Mouse (Mus musculus) embryo, embryonic 9.5 days (tissue): ENCODE data around the gene Ryr2.
"Not testable (repeated sequence)": the region's sequence is repeated elsewhere in the genome, so short reads cannot be mapped to it uniquely, and the experiment has no call there.

Source experiments
- DNase-seq: peaks from one replicate; pipeline ENCODE4 v3.0.0-alpha.2; 2017; ENCODE audit errors: extremely low spot score

Gene Ryr2

DNA sequence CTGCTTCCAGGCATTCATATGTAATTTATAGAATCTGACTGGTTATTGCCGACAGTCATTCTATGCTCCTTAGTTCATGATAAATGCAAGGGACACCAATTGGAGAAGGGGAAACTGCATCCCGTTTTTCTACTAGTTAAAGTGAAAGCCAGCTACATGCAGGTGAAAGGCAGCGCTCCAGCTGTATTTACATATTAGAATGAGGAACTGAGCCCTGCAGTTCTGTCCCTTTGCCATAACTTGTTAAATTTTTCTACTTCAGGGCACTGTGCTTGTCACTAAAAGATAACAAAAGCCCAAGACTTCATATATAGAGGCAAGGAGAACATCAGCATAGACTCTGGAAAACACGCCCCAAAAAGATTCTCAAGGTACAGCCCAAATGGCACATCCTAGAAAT, 165.0 kb downstream of the Ryr2 start:
- DNase-seq: no peak

DNA sequence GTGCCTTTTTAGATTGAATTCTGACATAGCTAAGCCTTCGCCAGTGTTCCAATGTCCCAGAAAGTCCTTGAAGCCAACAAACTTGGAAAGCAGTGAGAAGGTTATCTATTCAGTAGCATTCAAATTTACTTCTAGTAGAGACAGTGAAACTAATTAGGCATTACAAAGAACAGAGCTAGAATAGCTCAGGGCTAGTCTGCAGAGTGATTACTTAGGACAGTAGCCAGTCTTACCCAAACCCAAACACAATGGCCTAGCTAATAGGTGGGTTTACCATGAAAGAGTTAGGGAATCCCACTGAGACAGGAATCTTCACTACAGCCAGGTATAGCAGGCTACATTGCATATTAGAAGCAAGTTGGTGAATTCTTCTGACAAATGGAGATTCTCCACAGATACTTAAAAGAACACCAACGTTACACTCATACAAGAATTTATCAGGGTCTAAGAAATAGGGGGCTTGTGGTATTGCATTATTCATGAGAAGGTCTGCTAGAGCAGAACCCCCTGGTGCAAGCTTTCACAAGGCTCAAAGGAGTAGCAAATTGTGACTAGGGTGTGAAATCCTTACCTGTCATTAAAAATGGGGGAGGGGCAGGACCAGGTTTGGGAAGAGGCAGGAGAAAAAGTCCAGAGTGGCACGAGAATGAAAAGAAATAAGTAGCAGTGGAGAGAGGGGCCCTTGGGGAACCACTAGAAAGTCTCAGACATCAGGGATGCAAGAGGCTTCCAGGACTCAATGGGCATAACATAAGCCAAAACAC, 172.3 kb downstream of the Ryr2 start:
- not testable (repeated sequence) for DNase-seq

DNA sequence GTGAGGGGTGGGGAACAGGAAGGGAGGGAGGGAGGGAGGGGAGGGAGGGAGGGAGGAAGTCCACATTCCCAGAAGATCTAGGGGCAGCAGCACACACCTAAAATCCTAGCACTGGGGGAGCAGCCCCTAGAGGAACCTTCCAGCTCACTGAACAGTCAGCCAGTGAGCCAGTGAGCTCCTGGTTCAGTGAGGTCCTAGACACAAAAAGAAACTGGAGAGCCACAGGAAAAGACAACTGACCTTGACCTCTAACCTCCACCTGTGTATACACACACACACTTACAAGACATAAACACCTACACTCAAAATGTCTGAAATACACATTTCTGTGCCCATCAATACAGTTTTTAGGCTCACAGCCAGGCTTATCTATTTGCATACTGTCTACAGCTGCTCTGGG, 173.4 kb downstream of the Ryr2 start:
- DNase-seq: no peak

DNA sequence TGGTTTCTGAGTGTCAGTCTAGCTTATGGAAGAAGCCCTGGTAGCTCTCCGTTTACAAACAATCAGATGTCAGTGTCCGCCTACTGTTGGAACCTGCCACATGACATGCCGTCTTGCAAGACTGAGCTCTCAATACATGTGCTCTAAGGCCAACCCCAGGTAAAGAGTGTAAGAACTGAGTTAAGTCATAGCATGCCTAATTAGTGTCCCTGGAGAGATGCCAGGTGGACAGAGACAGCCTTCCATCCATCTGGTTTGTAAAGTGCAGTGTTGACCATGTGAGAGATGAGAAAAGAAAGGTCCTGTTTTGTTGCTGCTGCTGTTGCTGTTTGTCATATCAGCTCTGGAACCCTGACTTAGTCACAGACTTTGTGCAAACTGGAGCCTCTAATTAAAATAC, 178.0 kb downstream of the Ryr2 start:
- DNase-seq: no peak

DNA sequence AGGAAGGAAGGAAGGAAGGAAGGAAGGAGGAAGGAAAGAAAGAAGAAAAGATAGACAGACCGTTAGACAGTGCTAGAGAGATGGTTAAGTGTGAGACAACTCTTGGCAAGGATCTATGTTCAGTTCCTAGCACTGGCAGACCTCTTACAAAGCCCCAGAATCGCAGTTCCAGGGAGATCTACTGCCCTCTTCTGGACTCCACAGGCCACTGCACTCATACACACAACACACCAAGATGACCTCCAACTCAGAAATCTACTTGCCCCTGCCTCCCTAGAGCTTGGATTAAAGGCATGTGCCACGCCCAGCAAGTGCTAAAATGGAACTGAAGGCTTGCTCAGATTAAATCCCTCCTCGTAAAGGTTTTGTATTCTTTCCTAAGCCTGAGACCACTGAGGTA, 179.0 kb downstream of the Ryr2 start:
- no peak for DNase-seq

DNA sequence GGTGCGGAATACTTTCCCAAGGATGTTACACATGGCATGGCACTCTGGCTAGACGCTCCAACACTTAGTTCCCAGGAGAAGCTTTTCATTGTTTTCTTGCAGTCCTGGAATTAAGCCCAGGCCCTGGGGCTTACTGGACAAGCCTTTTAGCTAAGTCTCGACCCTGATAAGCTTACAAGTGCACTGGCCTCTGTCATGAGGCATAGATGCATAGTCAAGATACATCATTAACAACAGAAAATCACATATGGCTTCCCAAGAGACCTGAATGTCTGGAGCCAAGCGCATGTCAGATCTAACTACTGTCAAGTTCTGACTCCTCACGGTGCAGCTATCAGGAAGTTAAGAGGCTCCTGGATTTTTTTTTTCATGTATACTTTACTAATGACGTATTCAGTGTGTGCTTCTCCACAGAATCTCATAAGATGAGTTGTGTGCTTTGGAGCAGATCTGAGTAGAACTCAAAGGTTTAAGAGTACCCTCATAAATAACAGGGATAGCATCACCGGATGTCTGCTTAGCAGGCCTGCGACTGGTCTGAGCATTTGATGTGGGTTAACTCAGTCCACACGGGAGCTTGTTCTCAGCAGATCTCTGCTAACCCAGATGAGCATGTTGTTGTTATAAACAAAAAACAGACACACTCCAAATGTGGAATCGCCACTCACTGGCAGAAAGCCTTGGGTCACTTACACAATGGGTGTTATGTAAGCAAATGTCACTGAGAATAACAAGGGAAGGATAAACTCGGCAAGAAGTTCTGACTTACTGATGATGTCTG, 179.8 kb downstream of the Ryr2 start:
- DNase-seq: no peak

DNA sequence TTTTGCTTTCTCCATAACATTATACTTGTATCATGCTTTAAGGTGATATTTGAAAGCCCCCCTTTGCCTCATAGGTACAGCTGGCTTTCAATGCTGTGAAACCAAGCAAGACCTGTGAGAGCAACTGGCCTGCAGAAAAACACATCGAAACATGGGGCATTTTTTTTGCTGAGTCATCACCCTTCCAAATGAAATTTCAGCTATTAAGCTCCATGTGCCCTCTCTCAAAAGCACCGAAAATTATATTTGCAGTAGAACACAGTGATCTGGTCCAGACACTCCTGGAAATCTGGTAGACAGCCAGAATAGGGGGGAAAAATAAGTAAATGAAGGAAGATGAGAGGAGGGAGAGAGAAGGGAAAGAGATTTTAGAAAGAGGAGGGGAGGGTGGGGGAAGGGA, 180.5 kb downstream of the Ryr2 start:
- no peak for DNase-seq

DNA sequence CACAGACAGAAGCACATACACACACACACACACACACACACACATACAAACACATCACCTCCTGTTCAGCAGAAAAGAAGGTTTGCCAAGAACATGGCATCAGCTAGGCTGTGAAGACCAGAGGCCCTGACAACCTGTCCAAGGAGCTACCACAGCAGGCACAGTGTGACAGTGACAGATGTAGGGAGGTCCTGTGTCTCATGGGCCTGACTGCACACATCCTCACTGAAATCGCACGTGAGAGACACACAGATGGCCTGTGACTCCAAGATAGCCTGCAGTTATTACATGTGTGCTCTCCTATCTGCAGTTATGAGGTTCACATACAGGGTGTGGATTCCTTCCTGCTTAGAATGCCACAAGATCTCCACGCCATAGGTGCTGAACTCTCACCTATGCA, 182.0 kb downstream of the Ryr2 start:
- no peak for DNase-seq

DNA sequence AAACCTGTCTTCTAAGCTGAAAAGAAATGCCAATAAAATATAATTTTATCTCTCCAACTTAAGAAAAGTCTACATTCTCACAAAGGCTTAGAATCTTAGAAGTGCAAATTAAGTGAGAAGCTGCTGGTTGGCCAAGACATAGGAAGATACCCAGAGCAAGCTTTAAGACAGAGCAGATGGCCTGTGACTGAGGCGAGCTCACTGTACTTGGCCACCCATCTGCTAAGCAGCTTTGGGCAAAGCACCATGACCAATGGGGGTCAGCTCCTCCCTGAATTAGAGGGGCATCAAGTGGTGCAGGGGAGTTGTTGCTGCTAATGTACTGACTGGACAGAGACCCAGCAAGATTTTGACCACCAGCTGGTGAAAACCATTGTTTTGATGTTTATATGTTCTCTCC, 186.2 kb downstream of the Ryr2 start:
- no peak for DNase-seq

DNA sequence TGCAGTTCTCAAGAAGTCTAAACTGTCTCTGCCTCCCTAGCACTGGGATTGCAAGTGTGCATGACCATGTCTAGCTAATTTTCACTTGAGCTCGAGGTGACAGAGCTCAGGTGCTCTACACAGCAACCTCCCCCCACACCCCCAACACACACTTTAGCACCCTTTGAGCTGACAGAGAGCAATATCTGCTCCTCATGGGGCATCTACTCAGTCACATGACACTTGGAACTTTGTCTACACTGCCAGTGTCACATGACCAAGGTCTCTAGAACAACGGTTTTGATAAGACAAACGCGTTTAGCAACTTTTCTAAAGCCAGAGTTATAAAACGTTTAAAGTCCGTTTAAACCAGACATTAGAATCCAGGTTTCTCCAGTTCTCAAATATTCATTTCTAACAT, 187.3 kb downstream of the Ryr2 start:
- DNase-seq: no peak

DNA sequence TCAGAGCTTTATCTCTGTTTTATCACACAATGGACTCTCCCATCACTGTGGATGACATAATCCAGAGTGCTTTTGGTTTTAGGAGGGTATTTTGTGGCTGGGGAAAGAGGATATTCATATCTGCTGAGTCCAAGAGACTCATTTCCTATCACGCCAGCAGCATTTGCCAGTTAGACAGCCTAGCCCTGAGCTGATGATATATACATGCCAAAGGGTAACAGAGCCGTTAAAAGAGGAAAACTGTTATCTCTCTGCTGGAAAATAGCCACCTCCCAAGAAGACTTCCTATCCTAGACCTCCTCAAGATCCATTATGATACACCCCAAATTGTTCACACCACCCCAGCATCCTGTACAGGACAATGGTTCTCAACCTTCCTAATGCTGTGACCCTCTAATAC, 191.1 kb downstream of the Ryr2 start:
- no peak for DNase-seq

DNA sequence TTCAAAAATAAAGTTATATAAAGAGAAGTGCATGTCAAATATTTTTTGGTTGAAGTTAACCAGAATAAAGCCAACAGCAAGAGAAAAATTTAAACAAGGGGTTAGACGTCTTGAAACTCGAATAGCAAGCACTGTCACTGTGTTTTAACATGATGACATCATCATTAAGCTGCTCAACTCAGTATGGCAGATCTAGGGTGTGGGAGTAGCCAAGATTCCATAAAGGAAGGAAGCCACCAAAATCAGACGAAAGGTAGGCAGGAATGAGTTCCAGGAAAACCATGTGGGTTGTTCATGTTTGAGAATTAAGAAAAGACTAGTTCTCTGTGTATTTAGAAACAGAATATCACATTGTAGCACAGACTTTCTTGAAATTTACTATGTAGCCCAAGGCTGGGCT, 192.1 kb downstream of the Ryr2 start:
- no peak for DNase-seq

DNA sequence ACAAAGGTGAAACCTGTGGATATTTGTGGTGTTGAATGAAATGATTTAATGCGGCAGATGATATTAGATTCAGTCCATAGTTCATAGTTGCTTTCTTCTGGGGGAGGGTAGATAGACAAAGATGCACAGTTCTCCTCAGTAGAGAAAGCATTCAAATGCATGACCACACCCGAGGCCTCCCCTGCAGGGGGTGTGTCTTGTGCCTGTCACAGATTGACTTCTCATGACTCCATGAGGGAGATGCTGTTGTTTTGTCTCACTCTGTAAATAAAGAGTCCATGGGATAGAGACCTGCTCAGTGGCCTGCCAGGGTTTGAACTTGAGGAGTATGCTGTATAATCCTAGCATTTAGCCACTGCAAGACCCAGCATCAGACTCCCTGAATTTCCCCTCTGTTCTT, 194.5 kb downstream of the Ryr2 start:
- DNase-seq: no peak

DNA sequence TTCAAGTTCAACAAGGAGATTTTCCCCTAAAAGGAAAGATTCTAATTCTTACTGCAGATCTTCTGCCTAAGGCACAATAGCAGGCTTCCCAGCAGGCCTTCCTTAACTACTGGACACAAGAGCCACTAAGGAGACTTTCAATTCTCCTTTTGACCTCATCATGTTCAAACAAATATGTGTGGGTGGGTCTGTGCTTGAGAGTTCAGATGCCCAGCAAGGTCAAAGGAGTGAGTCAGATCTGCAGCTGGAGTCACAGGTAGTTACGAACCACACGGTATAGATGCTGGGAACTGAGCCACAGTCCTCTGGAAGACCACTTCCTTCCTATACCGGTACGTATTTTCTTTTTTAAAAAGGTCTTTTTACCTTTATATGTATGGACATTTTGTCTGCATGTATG, 198.6 kb downstream of the Ryr2 start:
- no peak for DNase-seq

DNA sequence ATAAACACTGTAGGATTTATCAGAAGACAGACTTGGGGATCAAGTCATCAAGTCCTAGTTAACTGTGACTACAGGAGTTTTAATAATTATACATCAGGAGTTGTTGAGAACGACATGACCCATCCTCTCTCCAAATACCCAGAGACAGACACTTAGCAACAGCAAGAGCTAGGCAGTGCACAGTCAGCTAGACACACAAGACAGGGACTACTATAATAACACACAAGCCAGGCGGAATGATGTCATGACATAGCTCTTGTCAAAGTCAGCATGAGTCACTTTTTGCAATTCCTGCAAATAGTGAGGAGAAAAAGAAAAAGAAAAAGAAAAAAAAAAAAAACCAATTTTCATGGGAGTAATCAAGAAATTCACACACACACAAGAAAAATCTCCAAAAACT, 201.6 kb downstream of the Ryr2 start:
- no peak for DNase-seq

DNA sequence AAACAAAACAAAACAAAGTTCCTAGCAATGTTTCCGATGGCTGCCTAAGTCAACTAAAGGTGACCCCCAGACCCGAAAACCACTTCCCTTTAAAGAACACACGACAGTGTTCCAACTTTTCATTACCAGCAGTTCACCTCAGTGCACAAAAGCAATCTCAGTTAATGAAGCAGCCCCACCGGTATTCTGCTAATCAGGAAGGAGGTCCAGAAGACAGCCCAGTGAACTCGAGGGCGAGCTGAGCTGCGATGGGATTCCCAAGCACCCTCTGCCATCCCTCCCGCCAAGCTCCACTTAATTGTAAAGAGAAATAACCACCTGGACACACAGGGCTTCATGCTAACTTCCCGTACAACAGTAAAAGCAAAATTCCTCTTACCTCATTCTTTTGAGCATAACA, 203.5 kb downstream of the Ryr2 start:
- no peak for DNase-seq

DNA sequence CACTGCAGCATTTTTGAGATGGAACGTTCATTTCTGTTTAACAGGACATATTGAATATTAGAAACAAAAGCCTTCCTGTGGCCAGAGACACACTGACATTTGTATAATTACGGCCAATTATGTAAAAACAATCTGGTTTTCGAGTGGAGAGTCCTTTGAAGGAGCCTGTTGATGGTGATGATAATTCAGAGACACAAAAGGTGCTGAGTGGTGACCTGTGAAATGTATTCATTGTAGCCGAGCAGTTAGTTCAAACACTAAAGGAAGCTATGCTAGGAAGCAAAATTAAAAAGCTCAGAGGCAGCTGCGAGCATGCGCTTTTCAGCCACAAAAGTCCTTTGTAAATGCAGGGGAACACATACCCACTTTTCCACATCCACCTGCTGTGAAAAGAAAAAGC, 203.9 kb downstream of the Ryr2 start:
- DNase-seq: no peak

DNA sequence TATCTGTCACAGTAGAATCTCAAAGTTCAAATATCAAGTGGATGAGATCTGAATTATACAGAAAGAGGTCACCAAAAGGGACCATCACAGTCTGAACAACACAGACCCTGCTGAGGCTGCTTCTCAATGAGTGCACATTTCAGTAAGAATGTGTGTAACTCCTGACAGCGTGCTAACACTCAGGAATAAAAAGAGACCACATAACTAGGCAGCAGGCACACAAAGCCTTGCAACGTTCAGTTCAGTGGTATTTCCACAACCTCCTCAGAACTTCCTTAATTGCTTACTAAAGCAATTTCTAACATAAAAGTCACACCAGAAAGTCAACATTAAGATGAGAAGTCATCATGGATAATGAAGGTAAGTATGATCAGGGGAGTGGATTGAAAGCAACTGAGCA, 206.1 kb downstream of the Ryr2 start:
- no peak for DNase-seq

DNA sequence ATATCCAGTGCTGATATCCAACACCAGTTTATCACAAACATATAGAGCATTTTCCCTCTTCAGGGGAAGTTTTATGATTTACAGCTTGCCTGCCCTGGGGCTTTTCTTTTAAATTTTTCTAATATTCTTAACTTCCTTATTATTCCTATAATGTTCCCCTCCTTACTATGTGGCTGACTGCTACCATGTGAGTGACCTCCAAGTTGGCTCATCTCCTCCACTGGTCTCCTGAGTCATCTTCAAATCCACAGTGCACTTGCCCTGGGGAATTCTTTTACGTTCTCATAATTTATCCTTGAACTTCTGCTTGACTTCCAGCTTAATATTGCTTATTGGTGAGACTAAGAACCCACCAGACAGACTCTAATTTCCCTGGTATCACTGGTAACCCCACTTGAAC, 211.1 kb downstream of the Ryr2 start:
- no peak for DNase-seq

DNA sequence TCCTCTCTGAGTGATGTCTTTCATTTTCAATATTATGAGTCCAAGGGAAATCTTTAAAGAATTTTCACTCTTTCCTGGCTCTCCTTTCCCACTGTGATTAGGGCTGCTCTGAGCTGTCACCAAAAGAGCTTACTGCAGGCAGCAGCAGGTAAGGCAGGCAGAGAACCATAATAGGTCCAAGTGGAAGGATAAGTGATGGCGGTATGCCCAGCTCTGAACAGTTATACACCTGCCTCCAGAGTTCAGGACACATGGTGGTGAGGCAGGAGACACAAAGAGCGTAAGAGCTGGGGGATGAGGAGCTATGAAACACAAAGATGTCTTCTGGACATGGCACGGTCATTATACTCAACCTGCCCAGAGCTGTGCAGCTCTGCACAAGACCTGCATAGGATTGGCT, 215.0 kb downstream of the Ryr2 start:
- no peak for DNase-seq

DNA sequence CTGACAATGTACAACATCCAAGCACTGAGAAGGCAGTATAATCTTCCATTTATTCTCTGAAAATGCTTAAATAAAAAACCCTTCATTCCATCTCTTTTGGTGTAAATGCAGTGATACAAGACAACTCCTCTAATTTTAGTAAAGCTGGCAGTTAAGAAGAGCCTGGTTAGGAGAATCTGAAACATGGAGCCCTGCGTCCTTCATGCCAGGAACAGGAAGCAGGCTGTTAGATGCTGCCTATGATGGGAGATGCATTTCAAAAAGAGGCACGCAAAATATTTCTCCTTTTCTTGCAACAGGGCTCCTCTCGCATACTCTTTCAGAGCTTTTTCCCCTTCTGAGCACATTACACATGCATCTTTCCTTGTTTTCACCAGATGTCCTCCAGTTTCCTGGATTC, 215.6 kb downstream of the Ryr2 start:
- no peak for DNase-seq

DNA sequence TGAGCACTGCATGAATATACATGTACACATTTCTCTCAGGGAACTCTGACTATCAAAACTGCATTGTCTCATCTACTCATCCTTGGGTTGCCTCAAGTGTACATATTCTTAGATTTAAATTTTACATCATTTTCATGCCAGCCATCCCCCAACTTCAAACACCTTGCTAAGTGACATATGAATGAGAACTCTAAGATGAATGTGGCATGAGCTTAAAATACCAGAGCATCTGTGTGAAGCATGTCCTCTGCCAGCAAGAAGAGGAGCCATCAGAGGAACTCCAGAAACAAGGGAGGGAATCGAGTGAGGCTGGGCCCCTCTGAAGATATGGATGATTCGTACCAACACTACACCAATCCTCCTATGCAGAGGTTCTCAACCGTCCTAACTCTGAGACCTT, 222.6 kb downstream of the Ryr2 start:
- DNase-seq: no peak

DNA sequence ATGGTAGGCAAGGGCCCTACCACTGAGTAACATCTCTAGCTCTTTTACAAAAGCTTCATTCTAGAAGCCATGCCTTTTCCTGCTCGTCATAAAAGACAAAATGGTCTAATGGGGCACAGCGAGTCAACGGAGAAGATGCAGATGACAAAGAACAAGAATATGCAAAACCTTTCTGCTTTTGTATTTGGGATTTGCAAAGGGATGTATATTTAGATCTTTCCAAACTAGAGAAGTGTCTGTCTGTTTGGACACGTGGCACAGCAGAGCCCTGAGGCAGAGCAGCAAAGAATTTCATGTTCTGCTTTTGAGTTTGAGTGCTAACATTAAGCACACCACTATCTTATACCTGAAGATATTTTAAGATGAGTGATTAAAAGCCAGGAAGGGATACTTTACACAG, 224.4 kb downstream of the Ryr2 start:
- DNase-seq: no peak
